13 mouse cellular contexts compared by ENCODE assay signal in the genomic region with DNA sequence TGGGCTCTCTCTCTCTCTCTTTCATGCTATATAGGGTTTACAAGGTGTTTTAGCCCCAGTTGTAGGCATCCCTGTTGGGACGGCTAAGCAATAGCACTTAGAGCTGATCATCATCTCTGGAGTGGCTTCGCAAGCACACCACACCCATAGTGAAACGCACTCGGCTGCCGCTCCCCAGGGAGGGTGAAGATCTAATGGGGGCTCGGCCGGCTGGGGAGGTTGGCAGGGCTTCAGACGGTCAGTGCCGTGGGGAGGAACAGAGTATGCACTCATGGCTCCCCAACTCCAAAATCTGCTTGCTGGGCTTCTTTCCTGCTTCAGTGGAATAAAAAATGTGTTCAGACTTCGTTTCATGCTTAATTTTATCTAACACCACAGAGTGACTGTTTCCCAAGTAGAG.
DNase-seq lines count a peak whose midpoint lies in the region; ATAC-seq lines count a peak whose summit lies in the region.
"Had no signal": no experiment of that assay in that cellular context is flagged by ENCODE, and none has a peak within 500 bp of the region (broad histone marks: within the 10 kb centered on the region; RNA-seq: fewer than 3 reads in every experiment).

No protein-coding gene starts in this region.

- H3K4me1 ChIP-seq in forebrain, embryonic 13.5 days = peaks cover 57% of the 10 kb centered on the region
- peaks cover 53% of the 10 kb centered on the region for H3K4me1 ChIP-seq in forebrain, embryonic 12.5 days
- peaks cover 60% of the 10 kb centered on the region for H3K4me1 ChIP-seq in stomach, embryonic 16.5 days (ENCODE audit: control insufficient read depth, insufficient read depth, low read length)

- no peaks in the 10 kb centered on the region for H3K36me3 ChIP-seq in forebrain, embryonic 13.5 days (ENCODE audit: poor library complexity, severe bottlenecking)
- 0 out of 2 replicates have a peak, but pooled peaks cover 2% of the 10 kb centered on the region for H3K36me3 ChIP-seq in forebrain, embryonic 12.5 days (replicated peaks)
- no peaks in the 10 kb centered on the region for H3K36me3 ChIP-seq in stomach, embryonic 16.5 days (ENCODE audit: control insufficient read depth, insufficient read depth, low read length)
- H3K36me3 ChIP-seq: G1E had no signal

- peak overlapping the region; percentile 33; the same call in 1 of the 2 replicates for H3K27ac ChIP-seq in forebrain, embryonic 13.5 days
- H3K27ac ChIP-seq in forebrain, embryonic 12.5 days = no peak overlapping the region
- H3K27ac ChIP-seq in stomach, embryonic 16.5 days (ENCODE audit: low read length) = peak overlapping the region; percentile 82
- H3K27ac ChIP-seq: heart, adult 2 months had no signal

- ATAC-seq in forebrain, embryonic 13.5 days = no peak
- ATAC-seq in forebrain, embryonic 12.5 days (ENCODE audit: low FRiP score) = no peak
- no peak for ATAC-seq in stomach, embryonic 16.5 days (ENCODE audit: insufficient read depth, low FRiP score)
- ATAC-seq: activated CD4-positive, CD25-positive, alpha-beta regulatory T cell, adult 4 months had no signal

- no peaks in the 10 kb centered on the region for H3K9me3 ChIP-seq in forebrain, embryonic 13.5 days (replicated peaks)
- no peaks in the 10 kb centered on the region for H3K9me3 ChIP-seq in forebrain, embryonic 12.5 days
- no peaks in the 10 kb centered on the region for H3K9me3 ChIP-seq in stomach, embryonic 16.5 days (replicated peaks; ENCODE audit: control insufficient read depth, low read length)

- DNase-seq in kidney, postnatal 10 days = peak; percentile 53
- no peak for DNase-seq in kidney, adult 11 months
- DNase-seq in ovary, postnatal 14 days (ENCODE audit: low spot score) = peak; percentile 29
- DNase-seq in ovary, adult 18-20 months (ENCODE audit: low spot score) = no peak
- DNase-seq in thymus, postnatal 0 days (ENCODE audit: low spot score) = no peak

- no peak overlapping the region for H3K4me3 ChIP-seq in forebrain, embryonic 13.5 days
- H3K4me3 ChIP-seq in forebrain, embryonic 12.5 days (replicated peaks) = no peak overlapping the region
- no peak overlapping the region for H3K4me3 ChIP-seq in stomach, embryonic 16.5 days (replicated peaks; ENCODE audit: low read length)
- H3K4me3 ChIP-seq: erythroblast, embryonic 14.5 days; heart, adult 2 months had no signal

- no peak overlapping the region for H3K4me2 ChIP-seq in forebrain, embryonic 13.5 days
- no peak overlapping the region for H3K4me2 ChIP-seq in forebrain, embryonic 12.5 days
- H3K4me2 ChIP-seq in stomach, embryonic 16.5 days (ENCODE audit: low read depth, low read length) = 0 out of 2 replicates have a peak overlapping the region, but pooled peaks have one; percentile 16
- H3K4me2 ChIP-seq: lung, embryonic 14.5 days had no signal

- WGBS in forebrain, embryonic 13.5 days = 71% methylated on average over 10 of the region's 10 CpGs
- WGBS in forebrain, embryonic 12.5 days = 71% methylated on average over 10 of the region's 10 CpGs
- WGBS in stomach, embryonic 16.5 days = 58% methylated on average over 10 of the region's 10 CpGs

- no peaks in the 10 kb centered on the region for H3K27me3 ChIP-seq in forebrain, embryonic 13.5 days
- H3K27me3 ChIP-seq in forebrain, embryonic 12.5 days = no peaks in the 10 kb centered on the region; the same call in 1 of the 2 replicates
- H3K27me3 ChIP-seq in stomach, embryonic 16.5 days (ENCODE audit: control insufficient read depth, insufficient read depth, low read length) = no peaks in the 10 kb centered on the region

- H3K9ac ChIP-seq in forebrain, embryonic 13.5 days = no peak overlapping the region
- H3K9ac ChIP-seq in forebrain, embryonic 12.5 days = no peak overlapping the region
- H3K9ac ChIP-seq in stomach, embryonic 16.5 days (ENCODE audit: low read length) = no peak overlapping the region
- H3K9ac ChIP-seq: lung, embryonic 14.5 days had no signal

Comparison
In these comparisons a context has a peak if more than half of its experiments do, and no peak if none do; other contexts are left out.
1. DNase-seq: peak in kidney, postnatal 10 days (single experiment) and ovary, postnatal 14 days (single experiment); none in kidney, adult 11 months (single experiment), ovary, adult 18-20 months (single experiment) and thymus, postnatal 0 days (single experiment).